Mouse (Mus musculus): ENCODE results near the gene Lgr4.

Gene Lgr4

GRCm38 (mm10) chr2:109922306-109922705 lies 4.9 kb downstream of the Lgr4 start:
- no peak for DNase-seq

- DNase-seq, result no peak
Observed at GRCm38 (mm10) chr2:109923031-109923430, 5.6 kb downstream of the Lgr4 start.

GRCm38 (mm10) chr2:109923945-109924344 lies 6.5 kb downstream of the Lgr4 start:
- no peak for DNase-seq

GRCm38 (mm10) chr2:109926984-109927383 lies 9.5 kb downstream of the Lgr4 start:
- DNase-seq, result no peak

- no peak for DNase-seq
Observed at GRCm38 (mm10) chr2:109927446-109927845, 10.0 kb downstream of the Lgr4 start.

GRCm38 (mm10) chr2:109927876-109928275 lies 10.4 kb downstream of the Lgr4 start:
- no peak for DNase-seq

- no peak for DNase-seq
Observed at GRCm38 (mm10) chr2:109928791-109929190, 11.3 kb downstream of the Lgr4 start.

GRCm38 (mm10) chr2:109929256-109929655 lies 11.8 kb downstream of the Lgr4 start:
- no peak for DNase-seq

GRCm38 (mm10) chr2:109930366-109930765 lies 12.9 kb downstream of the Lgr4 start:
- DNase-seq, result no peak

GRCm38 (mm10) chr2:109930771-109931170 lies 13.3 kb downstream of the Lgr4 start:
- no peak for DNase-seq

GRCm38 (mm10) chr2:109931978-109932780 lies 14.7 kb downstream of the Lgr4 start:
- DNase-seq, result no peak

- DNase-seq, result no peak
Observed at GRCm38 (mm10) chr2:109933151-109933550, 15.7 kb downstream of the Lgr4 start.

GRCm38 (mm10) chr2:109934086-109934485 lies 16.6 kb downstream of the Lgr4 start:
- no peak for DNase-seq

- no peak for DNase-seq
Observed at GRCm38 (mm10) chr2:109935194-109935593, 17.7 kb downstream of the Lgr4 start.

- no peak for DNase-seq
Observed at GRCm38 (mm10) chr2:109935754-109936409, 18.4 kb downstream of the Lgr4 start.

- no peak for DNase-seq
Observed at GRCm38 (mm10) chr2:109936410-109936755, 18.9 kb downstream of the Lgr4 start.

GRCm38 (mm10) chr2:109941973-109942444 lies 24.6 kb downstream of the Lgr4 start:
- no peak for DNase-seq

- no peak for DNase-seq
Observed at GRCm38 (mm10) chr2:109942810-109943570, 25.5 kb downstream of the Lgr4 start.

GRCm38 (mm10) chr2:109944995-109945394 lies 27.5 kb downstream of the Lgr4 start:
- DNase-seq, result no peak

- DNase-seq, result no peak
Observed at GRCm38 (mm10) chr2:109945532-109945931, 28.1 kb downstream of the Lgr4 start.

- no peak for DNase-seq
Observed at GRCm38 (mm10) chr2:109946426-109946825, 29.0 kb downstream of the Lgr4 start.

GRCm38 (mm10) chr2:109949519-109949918 lies 32.1 kb downstream of the Lgr4 start:
- no peak for DNase-seq

GRCm38 (mm10) chr2:109950311-109950710 lies 32.9 kb downstream of the Lgr4 start:
- no peak for DNase-seq

GRCm38 (mm10) chr2:109951050-109951449 lies 33.6 kb downstream of the Lgr4 start:
- peak; percentile 21 for DNase-seq
